Mouse (Mus musculus) heart, adult 2 months (tissue): ENCODE data around the gene Aif1. TPM values are rescaled to one million over a fixed set of nuclear protein-coding genes. Genes with fewer than 3 reads are reported as not detected.

Experiments
- DNase-seq, 2 experiments: peaks; one replicate each; pipeline ENCODE4 v3.0.0; 2021
- H3K27ac ChIP-seq: fragments of 200-600 bp; 2 replicates; pipeline ENCODE4 v1.8.1; 2022
- H3K27me3 ChIP-seq: fragments of 200-500 bp; 2 replicates; pipeline ENCODE4 v1.6.1; 2012; ENCODE audit warnings: mild to moderate bottlenecking, low read length, inconsistent platforms, mixed read lengths; ENCODE audit not compliant: control insufficient read depth, insufficient read depth
- H3K36me3 ChIP-seq: fragments of 200-500 bp; 2 replicates; pipeline ENCODE4 v1.6.1; 2012; ENCODE audit warnings: low read length, inconsistent platforms; ENCODE audit not compliant: control insufficient read depth, insufficient read depth
- H3K4me1 ChIP-seq: fragments of 200-500 bp; 2 replicates; pipeline ENCODE4 v1.6.1; 2011; ENCODE audit warnings: low read length; ENCODE audit not compliant: control insufficient read depth, insufficient read depth
- H3K4me3 ChIP-seq: fragments of 200-600 bp; 2 replicates; pipeline ENCODE4 v1.8.1; 2022
- H3K79me2 ChIP-seq: fragments of 200-500 bp; replicated peaks from 2 replicates; pipeline ENCODE4 v1.6.1; 2012; ENCODE audit warnings: mild to moderate bottlenecking, inconsistent platforms, low read length, moderate library complexity, mixed read lengths; ENCODE audit not compliant: control insufficient read depth, insufficient read depth
- H3K9ac ChIP-seq: fragments of 200-500 bp; 2 replicates; pipeline ENCODE4 v1.6.1; 2012; ENCODE audit warnings: low read depth, mild to moderate bottlenecking, control low read depth, inconsistent platforms, low read length, mixed read lengths
- CTCF ChIP-seq: fragments of 200-600 bp; IDR thresholded peaks from 2 replicates; pipeline ENCODE4 v1.8.1; 2022; ENCODE audit warnings: antibody characterized with exemption, mild to moderate bottlenecking, moderate library complexity
- EP300 ChIP-seq: fragments of 200-500 bp; IDR thresholded peaks from 2 replicates; pipeline ENCODE4 v1.6.1; 2011; ENCODE audit warnings: low read depth, low read length, control low read depth; ENCODE audit not compliant: insufficient read depth
- POLR2A ChIP-seq: fragments of 200-500 bp; IDR thresholded peaks from 2 replicates; pipeline ENCODE4 v1.6.1; 2011; ENCODE audit warnings: mild to moderate bottlenecking, low read depth, low read length, control low read depth; ENCODE audit not compliant: insufficient read depth
- WGBS: fragments of 180-500 bp; shearing (Covaris S2); methylation state at CpG from one replicate; pipeline ENCODE4 v1.1.7; 2018; 5-methylcytosine and 5-hydroxymethylcytosine counted together
- intact Hi-C: fragments of 180-260 bp; cut with DNase I; formaldehyde crosslinking; loops from one replicate; pipeline ENCODE4 v1.15.1; 2025
- polyA plus RNA-seq: library from polyadenylated mRNA; depleted of rRNA; stranded (reverse); fragments of >200 nt; gene quantifications from 2 replicates; pipeline ENCODE4 v1.2.3, GENCODE M21; 2012
- total RNA-seq, 2 experiments: library from RNA; stranded (reverse); gene quantifications; 2 replicates each; pipeline ENCODE4 v1.2.3; 2021

The Aif1 gene
- total and polyA plus RNA-seq, 3 experiments, result 1.5 to 3.9 (median 2.9) TPM

GRCm38 (mm10) chr17:35187345-35187744, 11.5 kb upstream of the Aif1 start:
- TF ChIP-seq POLR2A (no peak), CTCF (no peak), EP300 (no peak)
- H3K27ac ChIP-seq, result no peak overlapping the region

GRCm38 (mm10) chr17:35186681-35187080, 10.8 kb upstream of the Aif1 start:
- no peak for TF ChIP-seq CTCF
- TF ChIP-seq EP300, result no peak
- peak; percentile 23; the same call in 1 of the 2 replicates for TF ChIP-seq POLR2A
- H3K27me3 ChIP-seq, result no peaks in the 10 kb centered on the region
- DNase-seq, result peak; percentile 57 to 60
- H3K36me3 ChIP-seq, result no peaks in the 10 kb centered on the region
- H3K27ac ChIP-seq, result peak overlapping the region; percentile 34
- intact Hi-C loops, result no loop called here
- no peaks in the 10 kb centered on the region for H3K79me2 ChIP-seq
- H3K9ac ChIP-seq, result peak overlapping the region; percentile 6; the same call in 1 of the 2 replicates
- no peak overlapping the region for H3K4me3 ChIP-seq
- WGBS, result 6% methylated on average over 4 of the region's 4 CpGs
- no peaks in the 10 kb centered on the region; the same call in 1 of the 2 replicates for H3K4me1 ChIP-seq

More at GRCm38 (mm10) chr17:35187345-35187744, 11.5 kb upstream of the Aif1 start:
- no peaks in the 10 kb centered on the region for H3K27me3 ChIP-seq
- H3K79me2 ChIP-seq, result no peaks in the 10 kb centered on the region
- H3K9ac ChIP-seq, result no peak overlapping the region
- intact Hi-C loops, result no loop called here
- no peak overlapping the region for H3K4me3 ChIP-seq
- no peaks in the 10 kb centered on the region; the same call in 1 of the 2 replicates for H3K4me1 ChIP-seq
- 66% methylated on average over 4 of the region's 4 CpGs for WGBS
- no peak for DNase-seq
- H3K36me3 ChIP-seq, result no peaks in the 10 kb centered on the region

GRCm38 (mm10) chr17:35185639-35186611, 10.1 kb upstream of the Aif1 start:
- no peaks in the 10 kb centered on the region for H3K79me2 ChIP-seq
- H3K4me3 ChIP-seq, result peak overlapping the region; percentile 54
- H3K4me1 ChIP-seq, result no peaks in the 10 kb centered on the region; the same call in 1 of the 2 replicates
- H3K27ac ChIP-seq, result peak overlapping the region; percentile 72
- 5% methylated on average over 15 of the region's 18 CpGs for WGBS
- TF ChIP-seq EP300 (no peak), POLR2A (peak; percentile 53; the same call in 1 of the 2 replicates), CTCF (no peak)
- H3K27me3 ChIP-seq, result no peaks in the 10 kb centered on the region
- no peaks in the 10 kb centered on the region for H3K36me3 ChIP-seq
- peak; percentile 82 to 83 for DNase-seq
- intact Hi-C loops, result no loop called here
- H3K9ac ChIP-seq, result no peak overlapping the region

GRCm38 (mm10) chr17:35180093-35180492, 4.2 kb upstream of the Aif1 start:
- no peaks in the 10 kb centered on the region for H3K27me3 ChIP-seq
- intact Hi-C loops, result no loop called here
- no peak for TF ChIP-seq EP300
- no peak for TF ChIP-seq POLR2A
- no peak for TF ChIP-seq CTCF
- H3K27ac ChIP-seq, result no peak overlapping the region
- H3K4me1 ChIP-seq, result no peaks in the 10 kb centered on the region
- no peak for DNase-seq
- no peaks in the 10 kb centered on the region for H3K36me3 ChIP-seq
- no peak overlapping the region for H3K9ac ChIP-seq
- H3K4me3 ChIP-seq, result no peak overlapping the region
- WGBS, result 82% methylated on average over 5 of the region's 5 CpGs
- H3K79me2 ChIP-seq, result no peaks in the 10 kb centered on the region

GRCm38 (mm10) chr17:35178528-35178927, 2.7 kb upstream of the Aif1 start:
- H3K4me1 ChIP-seq, result no peaks in the 10 kb centered on the region
- H3K79me2 ChIP-seq, result no peaks in the 10 kb centered on the region
- peak; percentile 80 to 87 for DNase-seq
- H3K4me3 ChIP-seq, result no peak overlapping the region
- 15% methylated on average over 5 of the region's 5 CpGs for WGBS
- intact Hi-C loops, result loop anchor here (1.0 kb wide), 1 partner anchor 54 kb away; no protein-coding TSS in a partner anchor
- H3K27ac ChIP-seq, result no peak overlapping the region
- peak; percentile 90 for TF ChIP-seq EP300
- TF ChIP-seq POLR2A, result no peak
- peak; percentile 98; the same call in 1 of the 2 replicates for TF ChIP-seq CTCF
- H3K36me3 ChIP-seq, result no peaks in the 10 kb centered on the region
- H3K27me3 ChIP-seq, result no peaks in the 10 kb centered on the region
- no peak overlapping the region for H3K9ac ChIP-seq

- no peak for TF ChIP-seq CTCF
- no peak for TF ChIP-seq EP300
- no peak for TF ChIP-seq POLR2A
- H3K79me2 ChIP-seq, result no peaks in the 10 kb centered on the region
- H3K4me1 ChIP-seq, result no peaks in the 10 kb centered on the region
- H3K4me3 ChIP-seq, result no peak overlapping the region
- intact Hi-C loops, result no loop called here
- no peak overlapping the region for H3K9ac ChIP-seq
- no peaks in the 10 kb centered on the region for H3K36me3 ChIP-seq
- H3K27ac ChIP-seq, result no peak overlapping the region
- WGBS, result 80% methylated on average over 6 of the region's 6 CpGs
- DNase-seq, result no peak
- H3K27me3 ChIP-seq, result no peaks in the 10 kb centered on the region
These were observed 486 bp downstream of the Aif1 start for GRCm38 (mm10) chr17:35175382-35175781.
